Mouse (Mus musculus): ENCODE measurements at regions not wholly inside any gene's neighbourhood (a gene's known extent, or its start where the extent isn't known, plus 50 kb on each side); places are given as distances from the start of the nearest gene placed in this dataset.

DNA sequence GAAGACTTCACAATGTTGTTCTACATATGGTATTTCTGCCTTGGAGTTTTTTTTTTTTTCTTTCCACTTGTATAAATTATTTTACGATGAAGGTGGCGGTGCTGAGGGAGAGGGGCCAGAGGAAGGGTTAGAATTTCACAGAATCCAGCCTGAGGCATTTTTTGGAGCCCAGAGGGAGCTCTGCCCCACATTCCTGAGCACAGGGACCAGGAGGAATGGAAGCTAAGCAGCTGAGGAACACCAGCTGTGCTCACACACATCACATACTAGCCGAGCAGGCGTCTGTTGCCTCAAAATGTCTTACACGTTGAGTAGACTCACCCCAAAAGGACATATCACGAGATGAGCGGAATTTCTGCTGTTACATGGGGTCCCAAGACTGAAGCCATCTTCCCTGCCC is 414.1 kb upstream of the Zmiz1 start:
- Histone ChIP-seq H3K4me1 (ENCODE audit: control insufficient read depth, insufficient read depth, low read length) (no peaks in the 10 kb centered on the region), H3K36me3 (ENCODE audit: control insufficient read depth, insufficient read depth, low read length, poor library complexity, severe bottlenecking) (no peaks in the 10 kb centered on the region), H3K27ac (ENCODE audit: insufficient read depth, low read length) (no peak overlapping the region), H3K9me3 (replicated peaks; ENCODE audit: control insufficient read depth, insufficient read depth, low read length, poor library complexity, severe bottlenecking) (no peaks in the 10 kb centered on the region), H3K27me3 (ENCODE audit: control insufficient read depth, insufficient read depth, low read length, poor library complexity, severe bottlenecking) (no peaks in the 10 kb centered on the region), H3K9ac (ENCODE audit: low read depth, poor library complexity, severe bottlenecking) (no peak overlapping the region), H3K4me3 (ENCODE audit: low read depth, low read length) (no peak overlapping the region)
- TF ChIP-seq CTCF (IDR thresholded peaks at IDR 0.05; ENCODE audit: low read depth, low read length) (no peak), POLR2A (IDR thresholded peaks at IDR 0.05; ENCODE audit: insufficient read depth, low read length) (no peak), EP300 (IDR thresholded peaks at IDR 0.05; ENCODE audit: insufficient read depth, low read depth, low read length) (no peak)

DNA sequence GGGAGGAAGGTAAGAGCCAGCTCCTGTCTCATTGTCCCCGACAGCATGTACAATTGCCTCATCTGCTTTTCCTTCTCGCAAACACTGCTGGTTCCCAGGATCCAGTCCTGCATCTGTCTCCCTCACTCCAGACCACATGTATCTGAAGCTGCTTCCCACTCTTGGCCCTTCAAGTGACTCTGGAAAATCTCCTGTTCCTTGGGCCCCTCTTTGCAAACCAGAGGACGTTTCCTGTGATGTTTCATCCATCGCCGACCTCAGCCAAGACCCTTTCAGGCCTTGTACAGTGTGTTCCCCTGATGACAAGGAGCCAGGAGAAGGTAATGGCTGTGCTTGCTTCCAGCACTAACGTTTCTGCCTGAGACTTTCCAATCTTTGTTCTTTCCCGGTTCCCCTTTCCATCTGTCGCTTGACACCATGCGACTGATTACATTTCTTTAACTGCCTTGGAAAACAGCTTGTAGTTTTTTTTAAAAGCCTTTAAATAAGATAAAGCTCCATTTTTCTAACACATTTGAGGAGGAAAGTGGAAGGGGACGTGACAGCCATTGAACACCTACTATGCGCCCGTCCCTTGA is 408.2 kb upstream of the Zmiz1 start:
- Histone ChIP-seq H3K4me1 (ENCODE audit: control insufficient read depth, insufficient read depth, low read length) (no peaks in the 10 kb centered on the region), H3K9me3 (replicated peaks; ENCODE audit: control insufficient read depth, insufficient read depth, low read length, poor library complexity, severe bottlenecking) (no peaks in the 10 kb centered on the region), H3K27ac (ENCODE audit: insufficient read depth, low read length) (no peak overlapping the region), H3K27me3 (ENCODE audit: control insufficient read depth, insufficient read depth, low read length, poor library complexity, severe bottlenecking) (no peaks in the 10 kb centered on the region), H3K9ac (ENCODE audit: low read depth, poor library complexity, severe bottlenecking) (no peak overlapping the region), H3K4me3 (ENCODE audit: low read depth, low read length) (no peak overlapping the region), H3K36me3 (ENCODE audit: control insufficient read depth, insufficient read depth, low read length, poor library complexity, severe bottlenecking) (no peaks in the 10 kb centered on the region)
- no peak for TF ChIP-seq CTCF (IDR thresholded peaks at IDR 0.05; ENCODE audit: low read depth, low read length)
- TF ChIP-seq EP300 (IDR thresholded peaks at IDR 0.05; ENCODE audit: insufficient read depth, low read depth, low read length), result no peak
- no peak for TF ChIP-seq POLR2A (IDR thresholded peaks at IDR 0.05; ENCODE audit: insufficient read depth, low read length)

DNA sequence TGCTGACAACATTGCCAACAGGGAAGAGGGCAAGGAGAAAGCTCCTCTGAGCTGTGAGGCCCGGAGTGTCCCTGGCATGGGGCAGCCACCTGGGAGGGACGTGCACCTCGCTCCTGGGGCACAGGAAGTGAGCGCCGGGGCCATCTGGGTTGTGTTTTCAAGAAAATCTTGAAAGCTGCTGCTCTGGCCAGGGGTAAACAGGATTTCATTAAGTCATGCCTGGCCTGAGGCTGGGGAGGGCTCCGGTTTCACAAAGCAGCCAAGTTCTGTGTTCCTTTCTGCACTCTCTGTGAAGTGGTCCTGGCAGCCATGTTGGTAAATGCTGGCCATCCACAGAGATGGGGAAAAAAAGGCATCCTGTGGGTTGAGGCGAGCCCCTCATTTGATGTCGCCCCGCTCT is 406.8 kb upstream of the Zmiz1 start:
- Histone ChIP-seq H3K36me3 (ENCODE audit: control insufficient read depth, insufficient read depth, low read length, poor library complexity, severe bottlenecking) (no peaks in the 10 kb centered on the region), H3K9ac (ENCODE audit: low read depth, poor library complexity, severe bottlenecking) (no peak overlapping the region), H3K27ac (ENCODE audit: insufficient read depth, low read length) (no peak overlapping the region), H3K4me1 (ENCODE audit: control insufficient read depth, insufficient read depth, low read length) (no peaks in the 10 kb centered on the region), H3K4me3 (ENCODE audit: low read depth, low read length) (no peak overlapping the region), H3K9me3 (replicated peaks; ENCODE audit: control insufficient read depth, insufficient read depth, low read length, poor library complexity, severe bottlenecking) (no peaks in the 10 kb centered on the region), H3K27me3 (ENCODE audit: control insufficient read depth, insufficient read depth, low read length, poor library complexity, severe bottlenecking) (no peaks in the 10 kb centered on the region)
- no peak for TF ChIP-seq EP300 (IDR thresholded peaks at IDR 0.05; ENCODE audit: insufficient read depth, low read depth, low read length)
- TF ChIP-seq POLR2A (IDR thresholded peaks at IDR 0.05; ENCODE audit: insufficient read depth, low read length), result no peak
- TF ChIP-seq CTCF (IDR thresholded peaks at IDR 0.05; ENCODE audit: low read depth, low read length), result no peak

DNA sequence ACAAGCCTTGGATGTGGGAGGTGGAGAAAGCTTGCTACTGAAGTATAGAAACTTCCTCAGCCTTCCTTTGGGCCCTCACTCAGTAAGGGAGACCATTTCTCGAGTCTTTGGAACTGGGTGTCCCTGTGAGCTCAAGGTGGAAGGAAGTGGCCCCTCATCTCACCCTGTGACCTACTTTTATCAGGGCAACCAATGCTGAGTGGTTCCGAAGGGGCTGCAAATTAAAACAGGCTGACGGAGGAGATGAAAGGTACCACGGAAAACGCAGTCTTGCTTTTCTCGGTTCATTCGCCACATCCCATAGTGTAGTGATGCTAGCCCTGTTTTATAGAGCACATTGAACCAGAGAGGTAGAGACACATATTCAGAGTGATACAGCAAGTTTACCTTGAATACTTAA is 399.6 kb upstream of the Zmiz1 start:
- Histone ChIP-seq H3K9me3 (replicated peaks; ENCODE audit: control insufficient read depth, insufficient read depth, low read length, poor library complexity, severe bottlenecking) (no peaks in the 10 kb centered on the region), H3K4me1 (ENCODE audit: control insufficient read depth, insufficient read depth, low read length) (peaks cover under 1% of the 10 kb centered on the region), H3K27ac (ENCODE audit: insufficient read depth, low read length) (no peak overlapping the region), H3K9ac (ENCODE audit: low read depth, poor library complexity, severe bottlenecking) (no peak overlapping the region), H3K36me3 (ENCODE audit: control insufficient read depth, insufficient read depth, low read length, poor library complexity, severe bottlenecking) (no peaks in the 10 kb centered on the region), H3K4me3 (ENCODE audit: low read depth, low read length) (no peak overlapping the region), H3K27me3 (ENCODE audit: control insufficient read depth, insufficient read depth, low read length, poor library complexity, severe bottlenecking) (no peaks in the 10 kb centered on the region)
- TF ChIP-seq EP300 (IDR thresholded peaks at IDR 0.05; ENCODE audit: insufficient read depth, low read depth, low read length) (no peak), POLR2A (IDR thresholded peaks at IDR 0.05; ENCODE audit: insufficient read depth, low read length) (no peak), CTCF (IDR thresholded peaks at IDR 0.05; ENCODE audit: low read depth, low read length) (no peak)

DNA sequence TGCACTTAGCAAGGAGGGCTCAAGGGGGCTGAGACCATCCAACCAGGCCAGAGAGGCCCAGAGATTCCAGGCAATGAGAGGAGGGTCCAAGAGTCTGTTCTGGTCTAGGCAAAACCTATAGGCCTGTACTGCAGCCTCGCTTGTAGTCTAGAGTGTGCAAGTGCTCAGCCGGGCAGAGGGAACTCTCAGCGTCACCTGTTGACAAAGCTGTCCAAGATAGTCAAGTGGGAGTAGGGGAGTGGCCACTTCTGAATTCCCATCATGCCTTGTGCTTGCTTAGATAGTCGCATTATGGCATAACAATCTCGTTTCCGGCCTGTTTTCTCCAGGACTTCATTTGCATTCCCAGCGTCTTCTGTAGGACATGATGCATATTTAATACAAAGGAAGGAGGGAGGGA is 398.7 kb upstream of the Zmiz1 start:
- Histone ChIP-seq H3K4me3 (ENCODE audit: low read depth, low read length) (no peak overlapping the region), H3K9me3 (replicated peaks; ENCODE audit: control insufficient read depth, insufficient read depth, low read length, poor library complexity, severe bottlenecking) (no peaks in the 10 kb centered on the region), H3K9ac (ENCODE audit: low read depth, poor library complexity, severe bottlenecking) (no peak overlapping the region), H3K27ac (ENCODE audit: insufficient read depth, low read length) (no peak overlapping the region), H3K4me1 (ENCODE audit: control insufficient read depth, insufficient read depth, low read length) (peaks cover 3% of the 10 kb centered on the region), H3K36me3 (ENCODE audit: control insufficient read depth, insufficient read depth, low read length, poor library complexity, severe bottlenecking) (no peaks in the 10 kb centered on the region), H3K27me3 (ENCODE audit: control insufficient read depth, insufficient read depth, low read length, poor library complexity, severe bottlenecking) (no peaks in the 10 kb centered on the region)
- TF ChIP-seq CTCF (IDR thresholded peaks at IDR 0.05; ENCODE audit: low read depth, low read length), result no peak
- TF ChIP-seq POLR2A (IDR thresholded peaks at IDR 0.05; ENCODE audit: insufficient read depth, low read length), result no peak
- no peak for TF ChIP-seq EP300 (IDR thresholded peaks at IDR 0.05; ENCODE audit: insufficient read depth, low read depth, low read length)

DNA sequence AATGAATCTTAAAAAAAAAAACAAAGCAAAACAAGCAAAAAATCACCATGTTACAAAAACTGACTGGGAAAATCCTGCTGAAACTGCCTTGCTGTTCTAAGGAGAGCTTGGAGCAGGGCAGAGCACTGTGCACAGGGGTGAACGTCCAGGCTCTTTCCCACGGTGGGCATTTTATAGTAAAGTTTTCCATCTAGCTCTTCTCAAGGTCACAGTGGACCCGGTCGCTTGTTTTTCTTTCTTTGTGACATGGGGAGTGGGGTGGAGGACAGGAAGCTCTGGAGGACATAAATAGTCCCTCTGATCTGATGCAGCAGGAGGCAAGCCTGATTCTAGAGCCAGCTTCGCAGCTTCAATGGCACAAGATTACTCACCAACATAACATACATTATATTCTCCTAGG is 395.9 kb upstream of the Zmiz1 start:
- H3K27me3 ChIP-seq (ENCODE audit: control insufficient read depth, insufficient read depth, low read length, poor library complexity, severe bottlenecking), result no peaks in the 10 kb centered on the region
- no peaks in the 10 kb centered on the region for H3K36me3 ChIP-seq (ENCODE audit: control insufficient read depth, insufficient read depth, low read length, poor library complexity, severe bottlenecking)
- H3K4me1 ChIP-seq (ENCODE audit: control insufficient read depth, insufficient read depth, low read length), result peaks cover 11% of the 10 kb centered on the region
- TF ChIP-seq POLR2A (IDR thresholded peaks at IDR 0.05; ENCODE audit: insufficient read depth, low read length) (no peak), EP300 (IDR thresholded peaks at IDR 0.05; ENCODE audit: insufficient read depth, low read depth, low read length) (no peak), CTCF (IDR thresholded peaks at IDR 0.05; ENCODE audit: low read depth, low read length) (no peak)
- H3K9me3 ChIP-seq (replicated peaks; ENCODE audit: control insufficient read depth, insufficient read depth, low read length, poor library complexity, severe bottlenecking), result no peaks in the 10 kb centered on the region
- no peak overlapping the region for H3K27ac ChIP-seq (ENCODE audit: insufficient read depth, low read length)
- no peak overlapping the region for H3K4me3 ChIP-seq (ENCODE audit: low read depth, low read length)
- H3K9ac ChIP-seq (ENCODE audit: low read depth, poor library complexity, severe bottlenecking), result no peak overlapping the region
